Mouse (Mus musculus) forebrain, embryonic 13.5 days (tissue): Measurements from ENCODE around the gene Gfod1. TPM values are rescaled to one million over a fixed set of nuclear protein-coding genes. Genes with fewer than 3 reads are reported as not detected.

Experiments used
- ATAC-seq: fragments of 200-750 bp; cut with Nextera tagmentation; 2 replicates; pipeline ENCODE4 v1.8.0; 2017
- H3K27ac ChIP-seq: fragments of 300-500 bp; sonication (generic); 2 replicates; pipeline ENCODE4 v1.5.1; 2015; ENCODE audit warnings: inconsistent platforms, mild to moderate bottlenecking, moderate library complexity
- H3K27me3 ChIP-seq: fragments of 300-500 bp; sonication (generic); 2 replicates; pipeline ENCODE4 v1.6.1; 2015; ENCODE audit warnings: mild to moderate bottlenecking, inconsistent platforms
- H3K36me3 ChIP-seq: fragments of 300-500 bp; sonication (generic); 2 replicates; pipeline ENCODE4 v1.6.1; 2015; ENCODE audit warnings: mild to moderate bottlenecking, inconsistent platforms; ENCODE audit not compliant: poor library complexity, severe bottlenecking
- H3K4me1 ChIP-seq: fragments of 300-500 bp; sonication (generic); 2 replicates; pipeline ENCODE4 v1.6.1; 2015; ENCODE audit warnings: inconsistent platforms
- H3K4me2 ChIP-seq: fragments of 300-500 bp; sonication (generic); 2 replicates; pipeline ENCODE4 v1.6.1; 2015; ENCODE audit warnings: inconsistent platforms, mild to moderate bottlenecking, moderate library complexity
- H3K4me3 ChIP-seq: fragments of 300-500 bp; sonication (generic); 2 replicates; pipeline ENCODE4 v1.5.1; 2015; ENCODE audit warnings: mild to moderate bottlenecking, inconsistent platforms
- H3K9ac ChIP-seq: fragments of 300-500 bp; sonication (generic); 2 replicates; pipeline ENCODE4 v1.6.1; 2015; ENCODE audit warnings: mild to moderate bottlenecking, inconsistent platforms
- H3K9me3 ChIP-seq: fragments of 300-500 bp; sonication (generic); replicated peaks from 2 replicates; pipeline ENCODE4 v1.6.1; 2016; ENCODE audit warnings: inconsistent platforms
- WGBS: fragments of 180-500 bp; shearing (Covaris S2); methylation state at CpG from one replicate; pipeline ENCODE4 v1.1.7; 2015; 5-methylcytosine and 5-hydroxymethylcytosine counted together
- polyA plus RNA-seq: library from polyadenylated mRNA; unstranded; fragments of >200 nt; fragmentation: Nextera tagmentation; extraction: Ambion mirVana; gene quantifications from 2 replicates; pipeline ENCODE4 v1.2.1, GENCODE M21; 2015

The Gfod1 gene
- polyA plus RNA-seq, 1 experiment from 2014 or later: 1.2 TPM

- 66% methylated on average over 6 of the region's 6 CpGs for WGBS
- Histone ChIP-seq H3K4me1 (peaks cover 47% of the 10 kb centered on the region), H3K9ac (no peak overlapping the region), H3K4me3 (no peak overlapping the region), H3K4me2 (no peak overlapping the region), H3K9me3 (no peaks in the 10 kb centered on the region), H3K27me3 (no peaks in the 10 kb centered on the region), H3K36me3 (no peaks in the 10 kb centered on the region), H3K27ac (no peak overlapping the region)
- no peak for ATAC-seq
Measured at GRCm38 (mm10) chr13:43236630-43237029, 67.3 kb downstream of the Gfod1 start.

DNA sequence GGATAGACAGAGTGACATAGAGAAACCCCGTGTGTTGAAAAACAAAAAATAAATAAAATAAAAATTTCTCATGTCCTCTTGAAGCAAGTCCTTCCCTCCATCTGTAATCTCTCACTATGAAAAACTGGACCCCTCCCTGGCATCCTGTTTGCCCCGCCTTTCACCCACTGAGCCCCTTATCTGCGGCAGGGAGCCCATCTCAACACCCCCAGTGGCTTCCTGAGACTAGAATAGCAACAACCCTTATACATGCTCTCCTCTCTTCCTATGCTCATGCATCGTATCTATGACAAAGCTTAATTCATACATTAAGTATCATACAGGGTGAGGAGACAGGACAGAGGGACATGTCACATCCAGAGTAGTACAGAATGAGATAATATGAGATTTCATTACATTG lies 68.0 kb downstream of the Gfod1 start:
- Histone ChIP-seq H3K4me2 (no peak overlapping the region), H3K27me3 (no peaks in the 10 kb centered on the region), H3K36me3 (no peaks in the 10 kb centered on the region), H3K4me1 (peaks cover 41% of the 10 kb centered on the region), H3K4me3 (no peak overlapping the region), H3K9me3 (no peaks in the 10 kb centered on the region), H3K27ac (0 out of 2 replicates have a peak overlapping the region, but pooled peaks have one; percentile 1), H3K9ac (no peak overlapping the region)
- ATAC-seq: no peak
- WGBS: 85% methylated on average over 4 of the region's 4 CpGs

DNA sequence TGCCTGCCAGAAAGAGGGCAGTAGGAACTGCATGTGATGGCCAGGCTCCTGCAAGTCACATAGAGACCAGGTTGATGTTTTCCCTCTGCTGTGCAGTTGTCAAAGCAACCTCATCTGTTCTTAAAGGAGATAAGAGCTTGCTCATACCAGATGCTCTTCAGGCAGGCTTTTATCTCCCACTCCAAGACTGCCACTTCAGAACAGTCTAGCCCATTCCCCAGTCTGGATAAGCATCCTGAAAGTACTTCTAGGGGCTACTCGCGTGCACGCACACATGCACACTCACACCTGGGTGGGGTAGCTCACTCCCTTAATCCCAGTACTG lies 68.4 kb downstream of the Gfod1 start:
- WGBS: 84% methylated on average over 3 of the region's 3 CpGs
- Histone ChIP-seq H3K9ac (no peak overlapping the region), H3K36me3 (no peaks in the 10 kb centered on the region), H3K4me1 (peaks cover 37% of the 10 kb centered on the region), H3K27me3 (no peaks in the 10 kb centered on the region), H3K4me3 (no peak overlapping the region), H3K9me3 (no peaks in the 10 kb centered on the region), H3K27ac (0 out of 2 replicates have a peak overlapping the region, but pooled peaks have one; percentile 32), H3K4me2 (no peak overlapping the region)
- 0 out of 2 replicates have a peak, but pooled peaks have one; percentile 45 for ATAC-seq

GRCm38 (mm10) chr13:43234869-43235585 lies 68.9 kb downstream of the Gfod1 start:
- no peak overlapping the region for H3K9ac ChIP-seq
- H3K4me3 ChIP-seq: no peak overlapping the region
- WGBS: 65% methylated on average over 9 of the region's 9 CpGs
- no peak overlapping the region for H3K4me2 ChIP-seq
- ATAC-seq: peak; percentile 27; the same call in 1 of the 2 replicates
- H3K27ac ChIP-seq: peak overlapping the region; percentile 32; the same call in 1 of the 2 replicates
- H3K4me1 ChIP-seq: peaks cover 34% of the 10 kb centered on the region; the same call in 1 of the 2 replicates
- H3K9me3 ChIP-seq: no peaks in the 10 kb centered on the region
- H3K27me3 ChIP-seq: no peaks in the 10 kb centered on the region
- H3K36me3 ChIP-seq: no peaks in the 10 kb centered on the region

GRCm38 (mm10) chr13:43233331-43233730 lies 70.6 kb downstream of the Gfod1 start:
- 75% methylated on average over 4 of the region's 4 CpGs for WGBS
- H3K36me3 ChIP-seq: no peaks in the 10 kb centered on the region
- no peak for ATAC-seq
- no peak overlapping the region for H3K4me3 ChIP-seq
- no peak overlapping the region for H3K4me2 ChIP-seq
- no peaks in the 10 kb centered on the region for H3K27me3 ChIP-seq
- no peaks in the 10 kb centered on the region for H3K9me3 ChIP-seq
- H3K4me1 ChIP-seq: peaks cover 31% of the 10 kb centered on the region; the same call in 1 of the 2 replicates
- H3K9ac ChIP-seq: no peak overlapping the region
- H3K27ac ChIP-seq: no peak overlapping the region

GRCm38 (mm10) chr13:43231965-43232860 lies 71.8 kb downstream of the Gfod1 start:
- no peak overlapping the region for H3K9ac ChIP-seq
- H3K9me3 ChIP-seq: no peaks in the 10 kb centered on the region
- no peaks in the 10 kb centered on the region for H3K36me3 ChIP-seq
- no peak overlapping the region for H3K4me3 ChIP-seq
- no peak overlapping the region for H3K4me2 ChIP-seq
- WGBS: 49% methylated on average over 13 of the region's 13 CpGs
- no peak for ATAC-seq
- H3K4me1 ChIP-seq: peaks cover 31% of the 10 kb centered on the region; the same call in 1 of the 2 replicates
- H3K27ac ChIP-seq: no peak overlapping the region
- H3K27me3 ChIP-seq: no peaks in the 10 kb centered on the region

DNA sequence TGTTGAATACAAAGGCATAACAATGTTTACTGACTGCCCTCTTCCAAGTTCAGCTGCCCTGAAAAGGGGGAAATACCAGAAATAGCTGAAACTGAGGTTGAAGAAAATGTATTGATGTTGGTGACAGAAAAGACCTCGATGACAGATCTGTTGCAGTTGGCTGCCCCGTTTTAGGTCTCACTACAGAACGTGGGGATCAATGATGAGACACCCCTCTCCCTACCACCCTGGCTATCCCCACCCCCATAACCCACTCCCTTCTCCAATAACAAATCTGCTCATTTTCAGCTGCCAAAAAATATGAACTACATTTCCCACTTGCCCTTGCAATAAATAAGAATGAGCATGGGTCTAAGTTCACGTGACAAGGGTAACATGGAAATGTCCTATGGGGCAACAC lies 73.1 kb downstream of the Gfod1 start:
- H3K4me2 ChIP-seq: no peak overlapping the region
- ATAC-seq: no peak

GRCm38 (mm10) chr13:43230238-43230637 lies 73.7 kb downstream of the Gfod1 start:
- Histone ChIP-seq H3K36me3 (no peaks in the 10 kb centered on the region), H3K9me3 (no peaks in the 10 kb centered on the region), H3K27me3 (no peaks in the 10 kb centered on the region), H3K4me3 (no peak overlapping the region), H3K27ac (peak overlapping the region; percentile 51), H3K4me1 (peaks cover 23% of the 10 kb centered on the region; the same call in 1 of the 2 replicates), H3K9ac (no peak overlapping the region), H3K4me2 (no peak overlapping the region)
- WGBS: 83% methylated on average over 6 of the region's 6 CpGs
- no peak; the same call in 1 of the 2 replicates for ATAC-seq

More for the DNA sequence above, 73.1 kb downstream of the Gfod1 start:
- Histone ChIP-seq H3K27me3 (no peaks in the 10 kb centered on the region), H3K9ac (no peak overlapping the region), H3K27ac (peak overlapping the region; percentile 51), H3K36me3 (no peaks in the 10 kb centered on the region), H3K9me3 (no peaks in the 10 kb centered on the region), H3K4me1 (peaks cover 29% of the 10 kb centered on the region; the same call in 1 of the 2 replicates), H3K4me3 (no peak overlapping the region)
- WGBS: 91% methylated on average over 4 of the region's 4 CpGs

DNA sequence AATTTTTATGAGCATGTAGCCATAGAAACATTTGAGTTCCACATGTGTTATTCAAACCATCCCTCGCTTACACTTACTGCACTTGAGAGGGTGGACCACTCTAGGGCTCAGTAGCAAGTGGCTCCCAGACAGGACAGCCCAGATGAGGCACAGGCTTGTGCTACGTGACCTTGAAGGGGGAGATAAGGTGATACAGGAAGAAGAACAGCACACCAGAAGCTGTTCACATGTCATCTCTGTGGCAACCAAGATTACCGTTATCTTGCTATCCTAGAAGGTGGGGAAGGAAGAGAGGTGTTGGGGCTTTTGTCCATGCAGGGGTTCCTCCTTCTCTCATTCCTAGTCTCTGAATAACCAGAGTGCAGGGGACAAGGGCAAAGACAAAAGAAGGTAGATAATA lies 74.2 kb downstream of the Gfod1 start:
- no peaks in the 10 kb centered on the region for H3K27me3 ChIP-seq
- H3K4me3 ChIP-seq: no peak overlapping the region
- H3K9ac ChIP-seq: no peak overlapping the region
- H3K9me3 ChIP-seq: no peaks in the 10 kb centered on the region
- 91% methylated on average over 3 of the region's 3 CpGs for WGBS
- peaks cover 18% of the 10 kb centered on the region; the same call in 1 of the 2 replicates for H3K4me1 ChIP-seq
- no peak for ATAC-seq
- H3K36me3 ChIP-seq: no peaks in the 10 kb centered on the region
- no peak overlapping the region for H3K4me2 ChIP-seq
- peak overlapping the region; percentile 51 for H3K27ac ChIP-seq

DNA sequence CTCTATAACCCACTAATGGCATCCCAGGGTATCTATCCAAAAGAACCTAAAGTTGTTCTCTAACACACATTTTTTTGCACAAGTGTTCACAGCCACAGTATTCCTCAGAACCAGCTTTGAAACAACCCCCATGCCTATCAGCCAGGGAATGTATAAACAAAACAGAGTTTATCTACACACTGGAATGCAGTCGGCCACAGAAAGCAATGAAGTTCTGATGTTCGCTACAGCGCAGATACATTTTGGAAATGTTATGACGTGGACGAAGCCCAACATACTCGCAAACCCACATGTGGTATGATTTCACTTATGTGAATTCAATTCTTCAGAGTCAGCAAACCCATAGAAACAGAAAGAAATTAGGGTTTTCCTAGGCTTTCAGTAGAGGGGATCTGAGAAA lies 75.8 kb downstream of the Gfod1 start:
- no peak for ATAC-seq
- Histone ChIP-seq H3K27ac (no peak overlapping the region), H3K27me3 (no peaks in the 10 kb centered on the region), H3K36me3 (no peaks in the 10 kb centered on the region), H3K9me3 (no peaks in the 10 kb centered on the region), H3K9ac (no peak overlapping the region), H3K4me2 (no peak overlapping the region), H3K4me1 (peaks cover 13% of the 10 kb centered on the region; the same call in 1 of the 2 replicates), H3K4me3 (no peak overlapping the region)
- WGBS: 95% methylated on average over 6 of the region's 6 CpGs

DNA sequence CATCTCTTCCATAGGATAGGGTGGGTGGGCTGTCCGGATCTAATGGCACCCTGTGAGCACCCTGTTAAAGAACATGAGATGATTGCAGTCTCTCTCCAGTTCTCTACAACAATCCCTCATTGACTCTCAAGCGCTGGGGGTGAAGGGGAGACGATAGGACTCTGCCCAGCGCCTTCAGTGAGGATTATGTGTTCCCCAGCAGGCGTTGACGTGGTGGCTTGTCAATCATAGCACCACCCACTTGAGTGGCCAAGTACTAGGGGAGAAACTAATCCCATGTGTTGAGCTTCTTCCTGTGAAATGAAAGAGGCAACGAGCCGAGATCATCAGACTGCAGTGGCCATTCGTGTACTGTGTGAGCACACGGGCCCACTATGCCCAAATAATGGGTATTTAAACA lies 77.9 kb downstream of the Gfod1 start:
- no peaks in the 10 kb centered on the region for H3K27me3 ChIP-seq
- no peaks in the 10 kb centered on the region for H3K36me3 ChIP-seq
- no peak overlapping the region for H3K9ac ChIP-seq
- H3K4me1 ChIP-seq: 0 out of 2 replicates have a peak, but pooled peaks cover 6% of the 10 kb centered on the region
- WGBS: 65% methylated on average over 10 of the region's 10 CpGs
- H3K4me3 ChIP-seq: no peak overlapping the region
- no peak for ATAC-seq
- H3K4me2 ChIP-seq: no peak overlapping the region
- no peak overlapping the region for H3K27ac ChIP-seq
- no peaks in the 10 kb centered on the region for H3K9me3 ChIP-seq

- 70% methylated on average over 5 of the region's 5 CpGs for WGBS
- Histone ChIP-seq H3K27ac (no peak overlapping the region), H3K27me3 (no peaks in the 10 kb centered on the region), H3K4me2 (no peak overlapping the region), H3K4me3 (no peak overlapping the region), H3K4me1 (0 out of 2 replicates have a peak, but pooled peaks cover 5% of the 10 kb centered on the region), H3K36me3 (no peaks in the 10 kb centered on the region), H3K9me3 (no peaks in the 10 kb centered on the region), H3K9ac (no peak overlapping the region)
- ATAC-seq: no peak
Measured at GRCm38 (mm10) chr13:43225161-43225560, 78.8 kb downstream of the Gfod1 start.
